Mouse (Mus musculus) hindbrain, postnatal 0 days (tissue): ENCODE results near the gene Gm12790. TPM values are rescaled to one million over a fixed set of nuclear protein-coding genes. Genes with fewer than 3 reads are reported as not detected.
"Not testable (repeated sequence)": the region's sequence is repeated elsewhere in the genome, so short reads cannot be mapped to it uniquely, and the experiment has no call there.

Source experiments
- ATAC-seq: fragments of 200-750 bp; cut with Nextera tagmentation; 2 replicates; pipeline ENCODE4 v1.8.0; 2017; ENCODE audit warnings: mild to moderate bottlenecking, moderate TSS enrichment, moderate library complexity
- DNase-seq: peaks from one replicate; pipeline ENCODE4 v3.0.0-alpha.2; 2015; ENCODE audit warnings: low spot score
- H3K27ac ChIP-seq: fragments of 300-500 bp; sonication (generic); 2 replicates; pipeline ENCODE4 v1.5.1; 2014; ENCODE audit warnings: mild to moderate bottlenecking
- H3K27me3 ChIP-seq: fragments of 300-500 bp; sonication (generic); 2 replicates; pipeline ENCODE4 v1.6.1; 2014; ENCODE audit warnings: low read length, mixed read lengths; ENCODE audit not compliant: insufficient read depth
- H3K36me3 ChIP-seq: fragments of 300-500 bp; sonication (generic); 2 replicates; pipeline ENCODE4 v1.6.1; 2014; ENCODE audit warnings: low read length, mixed read lengths; ENCODE audit not compliant: insufficient read depth
- H3K4me1 ChIP-seq: fragments of 300-500 bp; sonication (generic); 2 replicates; pipeline ENCODE4 v1.6.1; 2014; ENCODE audit warnings: antibody characterized with exemption, low read length, mixed read lengths; ENCODE audit not compliant: insufficient read depth
- H3K4me2 ChIP-seq: fragments of 300-500 bp; sonication (generic); 2 replicates; pipeline ENCODE4 v1.6.1; 2014; ENCODE audit warnings: low read depth, mild to moderate bottlenecking, low read length, moderate library complexity, mixed read lengths
- H3K4me3 ChIP-seq: fragments of 300-500 bp; sonication (generic); 2 replicates; pipeline ENCODE4 v1.5.1; 2014; ENCODE audit warnings: low read length
- H3K9ac ChIP-seq: fragments of 300-500 bp; sonication (generic); replicated peaks from 2 replicates; pipeline ENCODE4 v1.6.1; 2014; ENCODE audit warnings: mild to moderate bottlenecking, low read length, moderate library complexity, mixed read lengths
- H3K9me3 ChIP-seq: fragments of 300-500 bp; sonication (generic); 2 replicates; pipeline ENCODE4 v1.6.1; 2016; ENCODE audit warnings: low read length, mixed read lengths
- CTCF ChIP-seq: IDR thresholded peaks from 2 replicates; pipeline ENCODE4 v1.5.1; 2016; ENCODE audit warnings: antibody characterized with exemption, control low read depth, low read depth
- WGBS: fragments of 180-500 bp; shearing (Covaris S2); extraction: QIAGEN DNeasy Blood & Tissue Kit; methylation state at CpG from one replicate; pipeline ENCODE4 v1.1.7; 2014; 5-methylcytosine and 5-hydroxymethylcytosine counted together
- polyA plus RNA-seq: library from polyadenylated mRNA; unstranded; fragments of >200 nt; fragmentation: Nextera tagmentation; extraction: Ambion mirVana; gene quantifications from 2 replicates; pipeline ENCODE4 v1.2.1, GENCODE M21; 2015
- total RNA-seq: library from RNA; depleted of rRNA; stranded (reverse); fragments of >200 nt; gene quantifications from 2 replicates; pipeline ENCODE4 v1.2.3, GENCODE M21; 2014; rRNA removed

The Gm12790 gene
- total RNA-seq: not detected in 2 replicates
- polyA plus RNA-seq: not detected in 2 replicates

DNA sequence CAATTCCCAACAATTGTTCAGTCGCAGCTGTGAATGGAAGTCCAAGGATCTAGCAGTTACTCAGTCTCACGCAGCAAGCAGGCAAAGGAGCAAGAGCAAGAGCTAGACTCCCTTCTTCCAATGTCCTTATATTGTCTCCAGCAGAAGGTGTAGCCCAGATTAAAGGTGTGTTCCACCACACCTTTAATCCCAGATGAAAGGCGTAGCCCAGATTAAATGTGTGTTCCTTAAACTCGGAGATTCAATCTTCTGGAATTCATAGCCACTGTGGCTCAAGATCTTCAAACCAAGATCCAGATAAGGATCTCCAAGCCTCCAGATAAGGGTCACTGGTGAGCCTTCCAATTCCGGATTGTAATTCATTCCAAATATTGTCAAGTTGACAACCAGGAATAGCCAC, at the start of gene Gm12790:
TSS of gene Gm12790 (minus strand) at position 101 of the 400 bp plus-strand sequence.
- not testable (repeated sequence) for H3K4me3 ChIP-seq, H3K9me3 ChIP-seq, H3K4me2 ChIP-seq, ATAC-seq, H3K9ac ChIP-seq, H3K36me3 ChIP-seq, H3K27me3 ChIP-seq, H3K4me1 ChIP-seq, DNase-seq, H3K27ac ChIP-seq
- WGBS: 100% methylated on average over 1 of the region's 5 CpGs

DNA sequence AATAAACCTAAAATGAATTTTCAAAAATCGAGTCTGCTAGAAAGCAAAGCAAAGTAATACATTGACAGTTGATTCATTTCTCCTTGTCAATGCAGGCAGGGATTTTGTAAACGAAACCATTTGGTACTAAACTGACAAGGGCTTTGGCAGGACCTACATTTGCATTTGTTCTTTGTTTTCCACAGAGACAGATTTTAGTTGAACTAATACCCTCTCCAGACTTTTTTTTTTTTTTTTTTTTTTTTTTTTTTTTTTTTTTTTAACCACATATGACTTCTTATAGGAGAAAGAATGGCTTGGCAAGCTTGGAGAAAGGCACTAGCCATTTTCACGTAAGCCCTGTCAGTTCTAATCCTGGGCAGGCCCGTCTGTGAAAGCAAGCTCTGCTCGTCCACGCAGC, 45.8 kb upstream of the Gm12790 start:
- H3K36me3 ChIP-seq: no peaks in the 10 kb centered on the region
- H3K4me3 ChIP-seq: no peak overlapping the region
- DNase-seq: no peak
- H3K4me1 ChIP-seq: no peaks in the 10 kb centered on the region
- ATAC-seq: no peak
- H3K27ac ChIP-seq: no peak overlapping the region
- no peaks in the 10 kb centered on the region for H3K27me3 ChIP-seq
- no peak for TF ChIP-seq CTCF
- H3K9me3 ChIP-seq: no peaks in the 10 kb centered on the region
- no peak overlapping the region for H3K9ac ChIP-seq
- H3K4me2 ChIP-seq: no peak overlapping the region
- WGBS: 82% methylated on average over 6 of the region's 6 CpGs

DNA sequence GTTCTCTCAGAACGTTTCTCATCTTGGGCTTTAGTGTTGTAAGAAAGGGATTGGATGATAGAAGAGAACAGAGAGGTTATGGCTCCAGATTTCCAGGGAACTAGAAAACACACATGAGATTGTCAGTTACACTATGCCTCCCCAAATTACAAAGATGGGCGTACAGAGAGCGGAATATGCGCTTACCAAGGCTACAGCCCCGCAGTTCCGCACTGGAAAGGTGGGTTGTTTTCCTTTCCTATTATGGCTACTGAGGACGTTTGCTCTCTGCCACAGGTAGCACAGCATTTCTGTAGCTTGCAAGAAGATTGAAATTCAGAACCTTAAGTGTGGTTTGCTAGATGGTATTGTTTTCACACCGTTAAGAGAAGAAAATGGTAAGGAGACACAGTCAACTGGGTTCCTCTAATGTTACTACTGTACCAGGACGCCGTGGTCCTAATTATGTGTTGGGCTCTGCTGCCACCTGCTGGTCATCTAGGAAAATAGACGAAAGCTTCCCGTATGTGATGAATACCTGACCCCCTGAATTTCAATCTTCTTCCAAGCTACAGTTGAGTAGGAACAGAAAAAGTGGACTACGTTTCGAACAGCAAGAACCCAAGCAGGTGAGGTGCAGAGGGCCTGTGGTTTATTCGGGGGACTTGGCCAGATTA, 17.5 kb upstream of the Gm12790 start:
- Histone ChIP-seq H3K27ac (no peak overlapping the region), H3K9me3 (no peaks in the 10 kb centered on the region), H3K4me3 (no peak overlapping the region), H3K9ac (no peak overlapping the region), H3K27me3 (no peaks in the 10 kb centered on the region), H3K4me2 (no peak overlapping the region), H3K36me3 (no peaks in the 10 kb centered on the region), H3K4me1 (no peaks in the 10 kb centered on the region)
- DNase-seq: peak; percentile 88
- peak; percentile 83 for ATAC-seq
- TF ChIP-seq CTCF: peak; percentile 91
- WGBS: 39% methylated on average over 15 of the region's 15 CpGs

DNA sequence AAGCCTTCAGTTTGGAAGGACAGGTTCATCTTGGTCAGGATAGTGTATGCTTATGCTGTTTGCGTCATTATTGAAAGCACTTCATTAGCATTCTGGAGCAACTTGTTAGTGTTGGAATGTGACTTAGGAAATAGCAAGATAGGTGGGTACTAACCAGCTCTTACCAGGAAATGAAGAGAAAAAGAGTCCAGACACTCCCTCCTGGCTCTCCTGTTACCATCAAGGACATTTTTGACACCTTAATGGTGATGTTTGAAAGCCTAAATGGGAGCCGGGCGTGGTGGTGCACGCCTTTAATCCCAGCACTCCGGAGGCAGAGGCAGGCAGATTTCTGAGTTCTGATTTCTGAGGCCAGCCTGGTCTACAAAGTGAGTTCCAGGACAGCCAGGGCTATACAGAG, 16.6 kb upstream of the Gm12790 start:
- H3K27ac ChIP-seq: no peak overlapping the region

DNA sequence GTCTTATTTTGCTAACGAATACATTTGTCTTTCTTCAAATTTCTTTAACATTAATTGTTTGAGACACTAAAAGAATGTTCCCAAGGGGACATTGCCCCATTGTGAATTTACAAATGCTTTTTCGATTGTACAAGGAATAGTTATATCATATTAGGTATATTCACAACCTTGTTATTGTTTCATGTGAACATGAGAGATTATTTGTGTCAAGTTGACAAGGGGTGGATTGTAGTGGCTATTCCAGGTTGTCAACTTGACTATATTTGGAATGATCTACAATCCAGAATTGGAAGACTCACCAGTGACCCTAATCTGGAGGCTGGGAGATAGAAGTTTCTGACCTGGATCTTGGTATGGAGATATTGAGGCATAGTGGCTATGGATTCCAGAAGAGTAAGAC, 5.5 kb upstream of the Gm12790 start, which contains the start of gene Gm12789:
TSS of gene Gm12789 (plus strand) at position 301 of the 400 bp plus-strand sequence.
- not testable (repeated sequence) for H3K36me3 ChIP-seq, H3K27ac ChIP-seq, DNase-seq, H3K27me3 ChIP-seq, H3K4me3 ChIP-seq, H3K9ac ChIP-seq, H3K9me3 ChIP-seq, H3K4me1 ChIP-seq, H3K4me2 ChIP-seq, ATAC-seq
- 90% methylated on average over 2 of the region's 2 CpGs for WGBS

More for the DNA sequence above, 16.6 kb upstream of the Gm12790 start:
- H3K4me3 ChIP-seq: no peak overlapping the region
- 93% methylated on average over 5 of the region's 5 CpGs for WGBS
- ATAC-seq (no peak), DNase-seq (no peak)
- H3K4me1 ChIP-seq: no peaks in the 10 kb centered on the region
- H3K4me2 ChIP-seq: no peak overlapping the region
- no peak for TF ChIP-seq CTCF
- no peaks in the 10 kb centered on the region for H3K27me3 ChIP-seq
- no peaks in the 10 kb centered on the region for H3K36me3 ChIP-seq
- no peak overlapping the region for H3K9ac ChIP-seq
- H3K9me3 ChIP-seq: no peaks in the 10 kb centered on the region

DNA sequence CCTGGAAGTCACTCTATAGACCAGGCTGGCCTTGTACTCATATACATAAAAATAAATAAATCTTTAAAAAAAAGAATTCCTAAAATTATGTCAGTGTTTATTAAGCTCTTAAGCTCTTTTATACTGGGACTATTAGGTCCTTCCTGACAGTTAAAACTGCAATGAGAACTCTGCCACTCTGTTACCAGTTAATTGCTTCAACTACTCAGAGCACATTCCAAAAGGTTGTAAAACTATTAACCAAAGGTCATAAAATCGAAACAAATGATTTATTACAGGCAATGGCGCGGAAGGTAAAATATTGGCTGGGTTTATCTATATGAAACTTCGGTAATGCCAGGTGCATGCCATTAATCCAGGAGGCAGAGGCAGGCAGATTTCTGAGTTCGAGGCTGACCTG, 4.8 kb upstream of the Gm12790 start:
- TF ChIP-seq CTCF: no peak
- Histone ChIP-seq H3K9me3 (no peaks in the 10 kb centered on the region), H3K4me1 (no peaks in the 10 kb centered on the region), H3K27me3 (no peaks in the 10 kb centered on the region), H3K4me2 (no peak overlapping the region), H3K4me3 (no peak overlapping the region), H3K36me3 (no peaks in the 10 kb centered on the region), H3K27ac (no peak overlapping the region), H3K9ac (no peak overlapping the region)
- 90% methylated on average over 5 of the region's 5 CpGs for WGBS
- no peak for DNase-seq
- ATAC-seq: no peak

DNA sequence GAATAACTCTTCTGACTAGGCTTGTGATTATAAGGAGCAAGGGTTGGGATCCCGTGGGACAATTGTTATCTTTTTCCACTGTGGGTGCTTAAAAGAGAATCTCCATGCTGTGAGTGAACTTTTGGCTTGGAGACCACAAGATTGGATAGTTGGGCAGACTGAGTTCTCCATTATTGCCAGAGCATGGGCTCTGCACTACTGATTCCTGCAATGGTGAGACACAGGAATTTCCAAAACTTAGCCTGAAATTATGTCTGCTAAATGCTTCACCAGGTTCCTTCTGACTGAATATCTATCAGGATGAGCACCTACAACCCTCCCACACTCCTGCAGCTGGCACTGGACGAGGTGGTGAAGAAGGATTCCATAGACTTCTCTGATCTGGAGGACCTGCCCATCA, 40.7 kb downstream of the Gm12790 start, which contains the start of gene Gm12794:
TSS of gene Gm12794 (plus strand) at position 301 of the 400 bp plus-strand sequence.
- 86% methylated on average over 2 of the region's 2 CpGs for WGBS
- H3K27me3 ChIP-seq, H3K9ac ChIP-seq, ATAC-seq, H3K27ac ChIP-seq, H3K4me1 ChIP-seq, H3K36me3 ChIP-seq, DNase-seq, H3K4me2 ChIP-seq, H3K4me3 ChIP-seq, H3K9me3 ChIP-seq: not testable (repeated sequence)

Other genes with a start within 250 kb of the Gm12790 start
- gene B020004J07Rik, start 137.0 kb downstream of the Gm12790 start, total RNA-seq: not detected in 2 replicates
- not detected in 2 replicates for gene B020004J07Rik, start 137.0 kb downstream of the Gm12790 start, polyA plus RNA-seq
- gene C130073F10Rik, start 87.3 kb downstream of the Gm12790 start, total RNA-seq: not detected in 2 replicates
- not detected in 2 replicates for gene C130073F10Rik, start 87.3 kb downstream of the Gm12790 start, polyA plus RNA-seq
- gene Gm12800, start 71.9 kb downstream of the Gm12790 start, total RNA-seq: not detected in 2 replicates
- gene Gm12800, start 71.9 kb downstream of the Gm12790 start, polyA plus RNA-seq: not detected in 2 replicates
- gene Gm12794, start 40.6 kb downstream of the Gm12790 start, total RNA-seq: not detected in 2 replicates
- not detected in 2 replicates for gene Gm12794, start 40.6 kb downstream of the Gm12790 start, polyA plus RNA-seq
- gene Gm12789, start 5.6 kb upstream of the Gm12790 start, total RNA-seq: not detected in 2 replicates
- gene Gm12789, start 5.6 kb upstream of the Gm12790 start, polyA plus RNA-seq: not detected in 2 replicates
- 62.5 and 64.7 TPM in 2 replicates for gene Pde4b, start 106.5 kb upstream of the Gm12790 start, total RNA-seq
- 46.2 and 46.8 TPM in 2 replicates for gene Pde4b, start 106.5 kb upstream of the Gm12790 start, polyA plus RNA-seq